Mouse (Mus musculus) retina, adult 2 months (tissue): ENCODE data around the gene Myo1a.
"Not testable (repeated sequence)": the region's sequence is repeated elsewhere in the genome, so short reads cannot be mapped to it uniquely, and the experiment has no call there.

Source experiments
- DNase-seq: peaks from one replicate; pipeline ENCODE4 v3.0.0-alpha.2; 2012; ENCODE audit warnings: low read depth, low spot score

The Myo1a gene

GRCm38 (mm10) chr10:127759181-127760110 lies 54.5 kb downstream of the Myo1a start, which contains the start of the genes Rdh1 and Rdh16f1:
TSS of gene Rdh1 (plus strand) at chr10:127759721.
TSS of gene Rdh16f1 (plus strand) at chr10:127759787.
- no peak for DNase-seq

- DNase-seq, result not testable (repeated sequence)
These were observed 58.0 kb downstream of the Myo1a start for GRCm38 (mm10) chr10:127762926-127763325.

- no peak for DNase-seq
These were observed 59.1 kb downstream of the Myo1a start for GRCm38 (mm10) chr10:127763914-127764680.

- no peak for DNase-seq
These were observed 61.6 kb downstream of the Myo1a start for GRCm38 (mm10) chr10:127766564-127766963.
